Comparison of ENCODE assay signal across 16 mouse cellular contexts in the genomic region with DNA sequence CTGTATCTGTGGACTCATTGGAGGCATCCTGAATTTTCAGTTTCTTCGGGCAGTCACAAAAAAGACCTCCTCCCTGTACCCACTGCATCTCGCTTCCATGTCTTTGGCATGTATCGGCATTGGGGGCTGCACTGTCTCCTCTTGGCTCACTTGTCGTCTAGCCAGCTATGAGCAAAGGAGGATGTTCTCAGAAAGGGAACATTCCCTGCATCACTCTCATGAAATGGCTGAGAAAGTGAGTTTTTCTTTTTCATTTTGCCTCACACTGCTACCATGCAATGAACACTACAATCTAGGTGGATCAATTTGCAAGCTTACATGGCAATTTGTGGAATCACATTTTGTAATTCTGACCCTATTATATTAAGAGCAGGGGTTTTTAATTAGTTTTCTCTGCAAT.
DNase-seq lines count a peak whose midpoint lies in the region; ATAC-seq and TF ChIP-seq lines count a peak whose summit lies in the region.
"Had no signal": no experiment of that assay in that cellular context is flagged by ENCODE, and none has a peak within 500 bp of the region (broad histone marks: within the 10 kb centered on the region; RNA-seq: fewer than 3 reads in every experiment).

No protein-coding gene starts in this region.

- H3K27me3 ChIP-seq in forebrain, embryonic 16.5 days (replicated peaks; ENCODE audit: control insufficient read depth, insufficient read depth, low read length), result no peaks in the 10 kb centered on the region
- H3K27me3 ChIP-seq in hindbrain, postnatal 0 days (ENCODE audit: insufficient read depth, low read length), result no peaks in the 10 kb centered on the region

- H3K9ac ChIP-seq in forebrain, embryonic 16.5 days (replicated peaks; ENCODE audit: low read depth, low read length), result no peak overlapping the region; the same call in 1 of the 2 replicates
- no peak overlapping the region for H3K9ac ChIP-seq in hindbrain, postnatal 0 days (replicated peaks; ENCODE audit: low read length)
- H3K9ac ChIP-seq: lung, embryonic 14.5 days had no signal

- H3K4me2 ChIP-seq in forebrain, embryonic 16.5 days (ENCODE audit: low read length), result peak overlapping the region; percentile 34; the same call in 1 of the 2 replicates
- H3K4me2 ChIP-seq in hindbrain, postnatal 0 days (ENCODE audit: low read depth, low read length), result no peak overlapping the region
- H3K4me2 ChIP-seq: liver, embryonic 11.5 days; lung, embryonic 14.5 days had no signal

- no peaks in the 10 kb centered on the region for H3K9me3 ChIP-seq in forebrain, embryonic 16.5 days (ENCODE audit: control insufficient read depth, low read length)
- H3K9me3 ChIP-seq in hindbrain, postnatal 0 days (ENCODE audit: low read length), result no peaks in the 10 kb centered on the region

- H3K4me3 ChIP-seq in forebrain, embryonic 16.5 days (replicated peaks; ENCODE audit: low read length), result no peak overlapping the region
- no peak overlapping the region for H3K4me3 ChIP-seq in hindbrain, postnatal 0 days (ENCODE audit: low read length)
- H3K4me3 ChIP-seq: myocyte had no signal

- intact Hi-C loops in left cerebral cortex, postnatal 4 days (cut with DNase I), result no loop called here
- intact Hi-C loops in left cerebral cortex, postnatal 10 days (cut with DNase I), result no loop called here

- peak overlapping the region; percentile 82 for H3K27ac ChIP-seq in forebrain, embryonic 16.5 days (ENCODE audit: low read length)
- peak overlapping the region; percentile 67 for H3K27ac ChIP-seq in hindbrain, postnatal 0 days
- H3K27ac ChIP-seq: stomach, postnatal 0 days had no signal

- no peaks in the 10 kb centered on the region for H3K36me3 ChIP-seq in forebrain, embryonic 16.5 days (ENCODE audit: control insufficient read depth, insufficient read depth)
- H3K36me3 ChIP-seq in hindbrain, postnatal 0 days (ENCODE audit: insufficient read depth, low read length), result no peaks in the 10 kb centered on the region

- H3K4me1 ChIP-seq in forebrain, embryonic 16.5 days (replicated peaks; ENCODE audit: control insufficient read depth, insufficient read depth, low read length), result peaks cover 9% of the 10 kb centered on the region
- H3K4me1 ChIP-seq in hindbrain, postnatal 0 days (ENCODE audit: insufficient read depth, low read length), result no peaks in the 10 kb centered on the region

- peak; percentile 6 for DNase-seq in left cerebral cortex, postnatal 4 days
- DNase-seq in left cerebral cortex, postnatal 10 days (ENCODE audit: extremely low spot score in 1 of 2, low spot score in 2 of 2), result no peak
- peak; percentile 35 for DNase-seq in hindbrain, postnatal 0 days (ENCODE audit: low spot score)
- no peak for DNase-seq in embryo, embryonic 9.5 days (ENCODE audit: extremely low spot score)
- DNase-seq in thymus, postnatal 25 days, result no peak
- DNase-seq in gastrocnemius, postnatal 10 days, result no peak
- DNase-seq: B cell, adult 2 months; cerebellum, adult 11-12 months; layer of hippocampus, adult 9-11 months; lung, embryonic 14.5 days; thymus, postnatal 4 days had no signal

- ATAC-seq in forebrain, embryonic 16.5 days, result peak; percentile 83
- ATAC-seq in hindbrain, postnatal 0 days, result peak; percentile 38; the same call in 1 of the 2 replicates
- ATAC-seq: inflammation-experienced regulatory T-cells, adult 6 months had no signal

- TF ChIP-seq CTCF in hindbrain, postnatal 0 days (IDR thresholded peaks at IDR 0.05; ENCODE audit: low read depth), result no peak

- 14% methylated on average over 4 of the region's 4 CpGs for WGBS in forebrain, embryonic 16.5 days
- WGBS in hindbrain, postnatal 0 days, result 29% methylated on average over 4 of the region's 4 CpGs

Comparison
In these comparisons a context has a peak if more than half of its experiments do, and no peak if none do; other contexts are left out.
1. DNase-seq: peak in left cerebral cortex, postnatal 4 days (single experiment) and hindbrain, postnatal 0 days (single experiment); none in left cerebral cortex, postnatal 10 days (0 of 2), embryo, embryonic 9.5 days (single experiment), thymus, postnatal 25 days (single experiment) and gastrocnemius, postnatal 10 days (single experiment).